Mouse (Mus musculus): ENCODE results near the gene Ttc13. TPM values are rescaled to one million over a fixed set of nuclear protein-coding genes. Genes with fewer than 3 reads are reported as not detected.

Gene Ttc13
- polyA plus RNA-seq, 1 experiment from 2014 or later: 18.3 TPM

- WGBS (ENCODE audit: insufficient replicate concordance): 62% methylated on average over 12 of the region's 12 CpGs
- no peak overlapping the region for H3K4me2 ChIP-seq
- H3K27me3 ChIP-seq: no peaks in the 10 kb centered on the region
- no peak for ATAC-seq (ENCODE audit: insufficient read depth)
- no peak overlapping the region for H3K27ac ChIP-seq (replicated peaks)
- H3K4me1 ChIP-seq (replicated peaks): no peaks in the 10 kb centered on the region
- H3K9ac ChIP-seq: no peak overlapping the region
- H3K4me3 ChIP-seq (replicated peaks): no peak overlapping the region
- no peaks in the 10 kb centered on the region for H3K9me3 ChIP-seq (replicated peaks)
- H3K36me3 ChIP-seq (replicated peaks): peaks cover 38% of the 10 kb centered on the region
Measured at GRCm38 (mm10) chr8:124677486-124677885, 44.3 kb downstream of the Ttc13 start.

- no peak overlapping the region for H3K4me2 ChIP-seq
- no peaks in the 10 kb centered on the region for H3K9me3 ChIP-seq (replicated peaks)
- peaks cover 42% of the 10 kb centered on the region for H3K36me3 ChIP-seq (replicated peaks)
- WGBS (ENCODE audit: insufficient replicate concordance): 80% methylated on average over 7 of the region's 7 CpGs
- H3K9ac ChIP-seq: no peak overlapping the region
- H3K4me3 ChIP-seq (replicated peaks): no peak overlapping the region
- no peak for ATAC-seq (ENCODE audit: insufficient read depth)
- H3K27me3 ChIP-seq: no peaks in the 10 kb centered on the region
- no peak overlapping the region for H3K27ac ChIP-seq (replicated peaks)
- no peaks in the 10 kb centered on the region for H3K4me1 ChIP-seq (replicated peaks)
Measured at GRCm38 (mm10) chr8:124677078-124677477, 44.7 kb downstream of the Ttc13 start.

GRCm38 (mm10) chr8:124676661-124677060 is 45.1 kb downstream of the Ttc13 start:
- no peak for ATAC-seq (ENCODE audit: insufficient read depth)
- no peak overlapping the region for H3K9ac ChIP-seq
- WGBS (ENCODE audit: insufficient replicate concordance): 77% methylated on average over 4 of the region's 4 CpGs
- H3K4me2 ChIP-seq: no peak overlapping the region
- H3K4me3 ChIP-seq (replicated peaks): no peak overlapping the region
- H3K27me3 ChIP-seq: no peaks in the 10 kb centered on the region
- no peaks in the 10 kb centered on the region for H3K9me3 ChIP-seq (replicated peaks)
- H3K4me1 ChIP-seq (replicated peaks): no peaks in the 10 kb centered on the region
- peaks cover 39% of the 10 kb centered on the region for H3K36me3 ChIP-seq (replicated peaks)
- no peak overlapping the region for H3K27ac ChIP-seq (replicated peaks)

- 73% methylated on average over 2 of the region's 2 CpGs for WGBS (ENCODE audit: insufficient replicate concordance)
- H3K27me3 ChIP-seq: no peaks in the 10 kb centered on the region
- peaks cover 17% of the 10 kb centered on the region for H3K36me3 ChIP-seq (replicated peaks)
- H3K27ac ChIP-seq (replicated peaks): no peak overlapping the region
- ATAC-seq (ENCODE audit: insufficient read depth): no peak
- H3K9me3 ChIP-seq (replicated peaks): no peaks in the 10 kb centered on the region
- no peak overlapping the region for H3K9ac ChIP-seq
- no peak overlapping the region for H3K4me3 ChIP-seq (replicated peaks)
- H3K4me2 ChIP-seq: no peak overlapping the region
- H3K4me1 ChIP-seq (replicated peaks): no peaks in the 10 kb centered on the region
Measured at GRCm38 (mm10) chr8:124672345-124672744, 49.4 kb downstream of the Ttc13 start.

- ATAC-seq (ENCODE audit: insufficient read depth): no peak
- Histone ChIP-seq H3K36me3 (replicated peaks) (peaks cover 17% of the 10 kb centered on the region), H3K4me2 (no peak overlapping the region), H3K9ac (no peak overlapping the region), H3K27me3 (peaks cover 2% of the 10 kb centered on the region; the same call in 1 of the 2 replicates), H3K4me3 (replicated peaks) (no peak overlapping the region), H3K4me1 (replicated peaks) (peaks cover under 1% of the 10 kb centered on the region; the same call in 1 of the 2 replicates), H3K9me3 (replicated peaks) (no peaks in the 10 kb centered on the region), H3K27ac (replicated peaks) (no peak overlapping the region)
- WGBS (ENCODE audit: insufficient replicate concordance): 57% methylated on average over 3 of the region's 3 CpGs
Measured at GRCm38 (mm10) chr8:124668798-124669197, 53.0 kb downstream of the Ttc13 start.

GRCm38 (mm10) chr8:124664414-124664813 is 57.4 kb downstream of the Ttc13 start:
- Histone ChIP-seq H3K36me3 (replicated peaks) (0 out of 2 replicates have a peak, but pooled peaks cover 2% of the 10 kb centered on the region), H3K27me3 (peaks cover 2% of the 10 kb centered on the region; the same call in 1 of the 2 replicates), H3K4me1 (replicated peaks) (peaks cover 42% of the 10 kb centered on the region), H3K9ac (no peak overlapping the region), H3K27ac (replicated peaks) (no peak overlapping the region), H3K9me3 (replicated peaks) (no peaks in the 10 kb centered on the region), H3K4me3 (replicated peaks) (no peak overlapping the region), H3K4me2 (no peak overlapping the region)
- 66% methylated on average over 3 of the region's 3 CpGs for WGBS (ENCODE audit: insufficient replicate concordance)
- no peak for ATAC-seq (ENCODE audit: insufficient read depth)

- H3K9ac ChIP-seq: no peak overlapping the region
- peak overlapping the region; percentile 78; the same call in 1 of the 2 replicates for H3K27ac ChIP-seq (replicated peaks)
- H3K36me3 ChIP-seq (replicated peaks): 0 out of 2 replicates have a peak, but pooled peaks cover 3% of the 10 kb centered on the region
- ATAC-seq (ENCODE audit: insufficient read depth): no peak
- peak overlapping the region; percentile 88; the same call in 1 of the 2 replicates for H3K4me3 ChIP-seq (replicated peaks)
- 65% methylated on average over 4 of the region's 4 CpGs for whole genome bisulfite sequencing (ENCODE audit: insufficient replicate concordance)
- peak overlapping the region; percentile 98 for H3K4me2 ChIP-seq
- peaks cover 2% of the 10 kb centered on the region; the same call in 1 of the 2 replicates for H3K27me3 ChIP-seq
- H3K4me1 ChIP-seq (replicated peaks): peaks cover 47% of the 10 kb centered on the region
- no peaks in the 10 kb centered on the region for H3K9me3 ChIP-seq (replicated peaks)
Measured at GRCm38 (mm10) chr8:124663874-124664230, 57.9 kb downstream of the Ttc13 start.

GRCm38 (mm10) chr8:124663112-124663873 is 58.5 kb downstream of the Ttc13 start, which contains the start of gene 2310022B05Rik:
Gene 2310022B05Rik, minus strand, starts transcription at chr8:124663369.
- peak within 1 kb of the TSS; percentile 87 for H3K9ac ChIP-seq
- ATAC-seq (ENCODE audit: insufficient read depth): peak; percentile 76
- H3K27me3 ChIP-seq: peaks cover 2% of the 10 kb centered on the region; the same call in 1 of the 2 replicates
- peak within 1 kb of the TSS; percentile 78 for H3K27ac ChIP-seq (replicated peaks)
- peak within 1 kb of the TSS; percentile 98 for H3K4me2 ChIP-seq
- H3K9me3 ChIP-seq (replicated peaks): no peaks in the 10 kb centered on the region
- 0 out of 2 replicates have a peak, but pooled peaks cover 3% of the 10 kb centered on the region for H3K36me3 ChIP-seq (replicated peaks)
- H3K4me1 ChIP-seq (replicated peaks): peaks cover 53% of the 10 kb centered on the region
- peak within 1 kb of the TSS; percentile 88 for H3K4me3 ChIP-seq (replicated peaks)
- 3% methylated on average over 68 of the region's 69 CpGs for WGBS (ENCODE audit: insufficient replicate concordance)

- ATAC-seq (ENCODE audit: insufficient read depth): peak; percentile 25
- Histone ChIP-seq H3K4me2 (peak overlapping the region; percentile 98), H3K9ac (peak overlapping the region; percentile 87), H3K27ac (replicated peaks) (peak overlapping the region; percentile 78), H3K9me3 (replicated peaks) (no peaks in the 10 kb centered on the region), H3K4me3 (replicated peaks) (peak overlapping the region; percentile 88), H3K27me3 (peaks cover 2% of the 10 kb centered on the region; the same call in 1 of the 2 replicates), H3K36me3 (replicated peaks) (0 out of 2 replicates have a peak, but pooled peaks cover 3% of the 10 kb centered on the region), H3K4me1 (replicated peaks) (peaks cover 60% of the 10 kb centered on the region)
- under 1% methylated on average over 49 of the region's 49 CpGs for WGBS (ENCODE audit: insufficient replicate concordance)
Measured at GRCm38 (mm10) chr8:124662446-124663111, 59.2 kb downstream of the Ttc13 start.

- H3K4me3 ChIP-seq (replicated peaks): peak overlapping the region; percentile 88
- peaks cover 2% of the 10 kb centered on the region; the same call in 1 of the 2 replicates for H3K27me3 ChIP-seq
- WGBS (ENCODE audit: insufficient replicate concordance): 51% methylated on average over 9 of the region's 9 CpGs
- peak overlapping the region; percentile 78 for H3K27ac ChIP-seq (replicated peaks)
- H3K4me2 ChIP-seq: peak overlapping the region; percentile 98
- no peak for ATAC-seq (ENCODE audit: insufficient read depth)
- 0 out of 2 replicates have a peak, but pooled peaks cover 3% of the 10 kb centered on the region for H3K36me3 ChIP-seq (replicated peaks)
- H3K9me3 ChIP-seq (replicated peaks): no peaks in the 10 kb centered on the region
- peak overlapping the region; percentile 87 for H3K9ac ChIP-seq
- peaks cover 68% of the 10 kb centered on the region for H3K4me1 ChIP-seq (replicated peaks)
Measured at GRCm38 (mm10) chr8:124661781-124662180, 60.0 kb downstream of the Ttc13 start.

GRCm38 (mm10) chr8:124658415-124658814 is 63.4 kb downstream of the Ttc13 start:
- H3K4me3 ChIP-seq (replicated peaks): peak overlapping the region; percentile 21

More at GRCm38 (mm10) chr8:124658415-124658814, 63.4 kb downstream of the Ttc13 start:
- peak; percentile 88 for ATAC-seq (ENCODE audit: insufficient read depth)
- Histone ChIP-seq H3K27ac (replicated peaks) (peak overlapping the region; percentile 89), H3K9me3 (replicated peaks) (no peaks in the 10 kb centered on the region), H3K4me2 (peak overlapping the region; percentile 61), H3K36me3 (replicated peaks) (peaks cover 20% of the 10 kb centered on the region), H3K4me1 (replicated peaks) (peaks cover 95% of the 10 kb centered on the region), H3K9ac (peak overlapping the region; percentile 45), H3K27me3 (no peaks in the 10 kb centered on the region)
- WGBS (ENCODE audit: insufficient replicate concordance): 28% methylated on average over 2 of the region's 2 CpGs
